Mouse (Mus musculus): ENCODE data around the gene Kat7. TPM values are rescaled to one million over a fixed set of nuclear protein-coding genes. Genes with fewer than 3 reads are reported as not detected.

The Kat7 gene
- total and polyA plus RNA-seq, 3 experiments: 19.8 to 28.6 (median 25.9) TPM

DNA sequence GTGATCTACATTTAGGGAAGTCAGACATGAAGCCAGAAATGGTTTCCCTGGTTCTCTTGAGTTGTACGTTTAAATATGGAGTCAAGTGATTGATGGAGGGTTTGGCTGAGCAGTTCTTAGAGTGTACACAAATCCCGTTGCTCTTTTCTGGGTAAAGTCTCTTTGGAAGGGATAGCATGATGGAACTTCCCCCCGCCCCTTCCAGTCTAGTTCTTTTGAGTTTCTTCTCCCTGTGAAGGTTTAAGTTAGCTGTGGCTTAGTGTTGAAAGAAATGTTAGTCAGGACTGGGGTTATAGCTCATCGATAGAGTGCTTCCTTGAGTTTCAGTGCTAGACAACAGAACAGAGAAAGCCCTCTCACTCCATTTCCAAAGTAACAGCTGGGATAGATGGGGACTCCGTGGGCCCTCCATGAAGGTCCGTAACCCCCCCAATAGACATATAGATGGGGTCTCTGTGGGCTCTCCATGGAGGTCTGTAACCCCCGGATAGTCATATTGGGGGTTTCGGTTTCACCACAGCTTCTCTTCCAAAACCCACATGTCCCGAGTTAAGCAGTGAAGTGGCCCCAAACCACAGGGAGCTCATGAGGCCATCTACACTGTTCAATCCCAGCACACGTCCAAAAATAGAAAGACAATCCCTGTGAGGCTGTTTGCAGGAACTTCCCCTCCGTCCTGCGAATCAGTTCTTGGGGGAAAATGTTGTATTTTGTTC is 45.1 kb upstream of the Kat7 start:
- Histone ChIP-seq H3K9ac (ENCODE audit: low read depth, low read length) (no peak overlapping the region), H3K36me3 (ENCODE audit: control insufficient read depth, insufficient read depth, low read length) (no peaks in the 10 kb centered on the region), H3K27ac (no peak overlapping the region; the same call in 1 of the 2 replicates), H3K4me3 (no peak overlapping the region), H3K27me3 (ENCODE audit: control insufficient read depth, insufficient read depth, low read length) (no peaks in the 10 kb centered on the region), H3K4me1 (ENCODE audit: control insufficient read depth, insufficient read depth, low read length) (peaks cover 8% of the 10 kb centered on the region), H3K79me2 (replicated peaks; ENCODE audit: control insufficient read depth, insufficient read depth, low read length) (no peaks in the 10 kb centered on the region)
- intact Hi-C loops (cut with DNase I): no loop called here
- no peak for TF ChIP-seq CTCF (IDR thresholded peaks at IDR 0.05)
- no peak for TF ChIP-seq POLR2A (IDR thresholded peaks at IDR 0.05; ENCODE audit: insufficient read depth, low read depth, low read length)
- no peak for TF ChIP-seq EP300 (IDR thresholded peaks at IDR 0.05; ENCODE audit: insufficient read depth, low read depth, low read length)
- DNase-seq: no peak
- 74% methylated on average over 12 of the region's 12 CpGs for WGBS

- intact Hi-C loops (cut with DNase I): no loop called here
- Histone ChIP-seq H3K4me1 (ENCODE audit: control insufficient read depth, insufficient read depth, low read length) (peaks cover 8% of the 10 kb centered on the region), H3K79me2 (replicated peaks; ENCODE audit: control insufficient read depth, insufficient read depth, low read length) (no peaks in the 10 kb centered on the region), H3K9ac (ENCODE audit: low read depth, low read length) (no peak overlapping the region), H3K27me3 (ENCODE audit: control insufficient read depth, insufficient read depth, low read length) (no peaks in the 10 kb centered on the region), H3K4me3 (0 out of 2 replicates have a peak overlapping the region, but pooled peaks have one; percentile 7), H3K27ac (peak overlapping the region; percentile 21), H3K36me3 (ENCODE audit: control insufficient read depth, insufficient read depth, low read length) (no peaks in the 10 kb centered on the region)
- DNase-seq: no peak
- no peak for TF ChIP-seq EP300 (IDR thresholded peaks at IDR 0.05; ENCODE audit: insufficient read depth, low read depth, low read length)
- no peak for TF ChIP-seq CTCF (IDR thresholded peaks at IDR 0.05)
- TF ChIP-seq POLR2A (IDR thresholded peaks at IDR 0.05; ENCODE audit: insufficient read depth, low read depth, low read length): no peak
- WGBS: 84% methylated on average over 14 of the region's 14 CpGs
Measured at GRCm38 (mm10) chr11:95354228-95354944, 44.3 kb upstream of the Kat7 start.

DNA sequence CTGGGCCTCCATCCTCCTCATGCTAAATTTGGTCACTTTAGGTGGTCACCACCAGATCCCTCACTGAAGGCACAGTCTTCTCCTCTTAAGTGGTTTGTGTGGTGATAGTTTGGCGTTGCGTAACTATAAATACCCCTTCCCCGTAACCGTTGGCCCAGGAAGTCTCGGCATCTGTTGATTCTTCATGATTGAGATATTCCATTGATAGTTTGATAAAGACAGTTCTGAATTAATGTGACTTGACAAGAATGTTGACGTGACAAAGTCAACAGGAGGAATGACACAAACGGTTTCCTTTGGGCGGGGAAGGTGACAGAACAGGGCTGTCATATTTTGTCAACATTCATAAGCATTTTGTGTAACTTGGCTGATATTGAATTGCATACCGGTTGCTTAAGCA is 43.2 kb upstream of the Kat7 start:
- H3K27ac ChIP-seq: no peak overlapping the region; the same call in 1 of the 2 replicates
- no peaks in the 10 kb centered on the region for H3K79me2 ChIP-seq (replicated peaks; ENCODE audit: control insufficient read depth, insufficient read depth, low read length)
- no peak overlapping the region for H3K9ac ChIP-seq (ENCODE audit: low read depth, low read length)
- TF ChIP-seq POLR2A (IDR thresholded peaks at IDR 0.05; ENCODE audit: insufficient read depth, low read depth, low read length) (no peak), EP300 (IDR thresholded peaks at IDR 0.05; ENCODE audit: insufficient read depth, low read depth, low read length) (no peak), CTCF (IDR thresholded peaks at IDR 0.05) (no peak)
- intact Hi-C loops (cut with DNase I): no loop called here
- WGBS: 76% methylated on average over 9 of the region's 9 CpGs
- no peak for DNase-seq
- H3K4me3 ChIP-seq: no peak overlapping the region
- H3K36me3 ChIP-seq (ENCODE audit: control insufficient read depth, insufficient read depth, low read length): no peaks in the 10 kb centered on the region
- peaks cover 8% of the 10 kb centered on the region for H3K4me1 ChIP-seq (ENCODE audit: control insufficient read depth, insufficient read depth, low read length)
- no peaks in the 10 kb centered on the region for H3K27me3 ChIP-seq (ENCODE audit: control insufficient read depth, insufficient read depth, low read length)

DNA sequence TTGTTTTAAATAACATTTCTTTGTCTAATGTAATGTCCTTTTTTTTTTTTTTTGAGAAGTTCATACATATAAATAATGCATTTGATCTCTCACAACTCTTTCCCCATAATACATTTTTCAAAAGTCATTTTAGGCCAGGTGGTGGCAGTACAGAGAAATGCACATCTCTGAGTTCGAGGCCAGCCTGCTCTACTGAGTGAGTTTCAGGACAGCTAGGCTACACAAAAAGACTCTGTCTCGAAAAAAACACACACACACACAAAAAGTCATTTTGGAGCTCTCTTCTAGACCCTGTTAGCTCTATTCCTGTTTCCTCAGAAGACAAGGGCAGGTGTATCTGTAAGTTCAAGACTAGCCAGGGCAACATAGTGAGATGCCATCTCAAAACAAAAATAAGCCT is 42.6 kb upstream of the Kat7 start:
- DNase-seq: no peak
- 90% methylated on average over 2 of the region's 2 CpGs for WGBS
- Histone ChIP-seq H3K27me3 (ENCODE audit: control insufficient read depth, insufficient read depth, low read length) (no peaks in the 10 kb centered on the region), H3K9ac (ENCODE audit: low read depth, low read length) (no peak overlapping the region), H3K36me3 (ENCODE audit: control insufficient read depth, insufficient read depth, low read length) (no peaks in the 10 kb centered on the region), H3K79me2 (replicated peaks; ENCODE audit: control insufficient read depth, insufficient read depth, low read length) (no peaks in the 10 kb centered on the region), H3K4me3 (no peak overlapping the region), H3K27ac (no peak overlapping the region), H3K4me1 (ENCODE audit: control insufficient read depth, insufficient read depth, low read length) (peaks cover 6% of the 10 kb centered on the region)
- TF ChIP-seq CTCF (IDR thresholded peaks at IDR 0.05) (peak; percentile 10; the same call in 1 of the 2 replicates), POLR2A (IDR thresholded peaks at IDR 0.05; ENCODE audit: insufficient read depth, low read depth, low read length) (no peak)
- intact Hi-C loops (cut with DNase I): no loop called here

GRCm38 (mm10) chr11:95350960-95351359 is 40.9 kb upstream of the Kat7 start:
- no peak overlapping the region for H3K9ac ChIP-seq (ENCODE audit: low read depth, low read length)
- no peak for DNase-seq
- H3K27me3 ChIP-seq (ENCODE audit: control insufficient read depth, insufficient read depth, low read length): no peaks in the 10 kb centered on the region
- H3K79me2 ChIP-seq (replicated peaks; ENCODE audit: control insufficient read depth, insufficient read depth, low read length): no peaks in the 10 kb centered on the region
- no peaks in the 10 kb centered on the region for H3K36me3 ChIP-seq (ENCODE audit: control insufficient read depth, insufficient read depth, low read length)
- 86% methylated on average over 3 of the region's 3 CpGs for WGBS
- intact Hi-C loops (cut with DNase I): no loop called here
- TF ChIP-seq POLR2A (IDR thresholded peaks at IDR 0.05; ENCODE audit: insufficient read depth, low read depth, low read length) (no peak), EP300 (IDR thresholded peaks at IDR 0.05; ENCODE audit: insufficient read depth, low read depth, low read length) (no peak), CTCF (IDR thresholded peaks at IDR 0.05) (no peak)
- no peaks in the 10 kb centered on the region for H3K4me1 ChIP-seq (ENCODE audit: control insufficient read depth, insufficient read depth, low read length)
- no peak overlapping the region for H3K27ac ChIP-seq
- H3K4me3 ChIP-seq: no peak overlapping the region

DNA sequence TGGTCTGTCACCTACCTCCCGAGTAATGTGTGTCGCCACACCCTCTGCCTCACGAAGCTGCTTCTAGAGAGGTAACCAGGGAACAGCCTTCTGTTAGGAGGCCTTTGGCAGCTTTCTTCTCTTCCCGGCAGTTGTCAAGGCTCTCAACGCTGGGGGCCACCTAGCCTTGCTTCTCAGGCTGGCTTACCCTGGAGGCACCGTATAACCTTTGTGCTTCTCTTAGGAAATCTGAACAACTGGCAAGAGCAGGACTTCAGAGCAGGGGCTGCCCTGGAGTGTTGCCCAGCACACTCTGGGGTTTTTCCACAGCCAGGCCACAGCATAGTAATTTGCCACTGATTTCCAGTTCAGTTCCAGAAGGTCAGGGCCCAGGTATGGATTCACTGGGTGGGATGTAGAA is 40.2 kb upstream of the Kat7 start:
- Histone ChIP-seq H3K27me3 (ENCODE audit: control insufficient read depth, insufficient read depth, low read length) (no peaks in the 10 kb centered on the region), H3K27ac (no peak overlapping the region), H3K9ac (ENCODE audit: low read depth, low read length) (no peak overlapping the region), H3K36me3 (ENCODE audit: control insufficient read depth, insufficient read depth, low read length) (no peaks in the 10 kb centered on the region), H3K4me3 (no peak overlapping the region), H3K79me2 (replicated peaks; ENCODE audit: control insufficient read depth, insufficient read depth, low read length) (no peaks in the 10 kb centered on the region), H3K4me1 (ENCODE audit: control insufficient read depth, insufficient read depth, low read length) (no peaks in the 10 kb centered on the region)
- intact Hi-C loops (cut with DNase I): no loop called here
- no peak for DNase-seq
- TF ChIP-seq CTCF (IDR thresholded peaks at IDR 0.05) (no peak), POLR2A (IDR thresholded peaks at IDR 0.05; ENCODE audit: insufficient read depth, low read depth, low read length) (no peak), EP300 (IDR thresholded peaks at IDR 0.05; ENCODE audit: insufficient read depth, low read depth, low read length) (no peak)
- 70% methylated on average over 6 of the region's 6 CpGs for WGBS

Data from heart, adult 2 months (tissue).